Mouse (Mus musculus) lung, embryonic 14.5 days (tissue): Measurements from ENCODE around the gene Zbtb32. TPM values are rescaled to one million over a fixed set of nuclear protein-coding genes. Genes with fewer than 3 reads are reported as not detected.
A peak's percentile ranks its signal among the peaks of the same experiment; 100 is the strongest.

ENCODE experiments used
- ATAC-seq: fragments of 200-750 bp; cut with Nextera tagmentation; 2 replicates; pipeline ENCODE4 v1.8.0; 2017; ENCODE audit warnings: mild to moderate bottlenecking, moderate TSS enrichment, moderate library complexity; ENCODE audit not compliant: insufficient read depth
- DNase-seq: peaks from one replicate; pipeline ENCODE4 v3.0.0-alpha.2; 2015
- H3K27ac ChIP-seq: fragments of 300-500 bp; sonication (generic); 2 replicates; pipeline ENCODE4 v1.5.1; 2014; ENCODE audit warnings: low read depth, mild to moderate bottlenecking, moderate library complexity
- H3K27me3 ChIP-seq: fragments of 300-500 bp; sonication (generic); 2 replicates; pipeline ENCODE4 v1.6.1; 2014; ENCODE audit warnings: low read length, control low read depth; ENCODE audit not compliant: insufficient read depth
- H3K36me3 ChIP-seq: fragments of 300-500 bp; sonication (generic); 2 replicates; pipeline ENCODE4 v1.6.1; 2014; ENCODE audit warnings: control low read depth; ENCODE audit not compliant: insufficient read depth
- H3K4me1 ChIP-seq: fragments of 300-500 bp; sonication (generic); 2 replicates; pipeline ENCODE4 v1.6.1; 2014; ENCODE audit warnings: antibody characterized with exemption, control low read depth; ENCODE audit not compliant: insufficient read depth
- H3K4me2 ChIP-seq: fragments of 300-500 bp; sonication (generic); 2 replicates; pipeline ENCODE4 v1.6.1; 2014; ENCODE audit warnings: mild to moderate bottlenecking
- H3K4me3 ChIP-seq: fragments of 300-500 bp; sonication (generic); 2 replicates; pipeline ENCODE4 v1.5.1; 2014; ENCODE audit warnings: low read depth, low read length
- H3K9ac ChIP-seq: fragments of 300-500 bp; sonication (generic); 2 replicates; pipeline ENCODE4 v1.6.1; 2014
- H3K9me3 ChIP-seq: fragments of 300-500 bp; sonication (generic); 2 replicates; pipeline ENCODE4 v1.6.1; 2016; ENCODE audit warnings: low read depth, low read length, control low read depth
- CTCF ChIP-seq: IDR thresholded peaks from 2 replicates; pipeline ENCODE4 v1.5.1; 2016; ENCODE audit warnings: antibody characterized with exemption, low read depth
- WGBS: fragments of 180-500 bp; shearing (Covaris S2); extraction: QIAGEN DNeasy Blood & Tissue Kit; methylation state at CpG from one replicate; pipeline ENCODE4 v1.1.7; 2014; 5-methylcytosine and 5-hydroxymethylcytosine counted together
- polyA plus RNA-seq: library from polyadenylated mRNA; unstranded; fragments of >200 nt; fragmentation: Nextera tagmentation; extraction: Ambion mirVana; gene quantifications from 2 replicates; pipeline ENCODE4 v1.2.1, GENCODE M21; 2014

The Zbtb32 gene
- polyA plus RNA-seq, 1 experiment from 2014 or later, result 2.4 TPM

DNA sequence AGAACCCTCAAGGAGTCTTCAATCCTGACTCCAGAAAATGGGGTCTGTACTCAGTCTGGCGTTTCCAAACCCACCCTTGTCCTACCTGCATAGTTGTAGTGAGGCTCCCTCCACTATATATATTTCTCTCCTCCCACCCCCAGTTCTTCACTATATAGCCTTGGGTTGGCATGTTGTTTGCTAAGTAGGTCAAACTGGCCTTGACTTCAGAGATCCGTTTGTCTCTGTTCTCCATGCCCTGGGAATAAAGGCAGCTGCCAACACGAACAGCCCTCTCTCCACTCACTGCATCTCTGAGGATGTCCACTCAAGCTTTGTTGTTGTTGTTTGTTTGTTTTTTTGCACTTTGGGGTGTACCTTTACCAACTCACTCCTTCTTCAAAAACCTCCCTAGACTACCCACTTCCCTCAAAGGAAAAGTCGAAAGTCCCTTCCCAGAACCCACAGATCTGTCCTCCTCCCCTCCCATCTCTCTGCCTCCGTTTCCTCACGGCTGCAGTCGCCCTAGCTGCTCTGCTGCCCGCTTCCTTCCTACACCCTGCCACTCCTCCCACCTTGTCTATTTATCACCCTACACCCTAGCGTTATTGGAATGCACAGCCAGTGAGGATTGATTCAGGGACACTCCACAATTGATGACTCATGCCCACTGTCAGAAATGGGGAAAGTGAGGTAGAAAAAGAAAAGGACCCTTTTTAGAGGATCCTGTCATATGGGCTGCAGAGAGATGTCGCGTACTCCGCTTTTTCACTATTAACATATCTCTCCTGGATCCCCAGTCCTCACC, 39.9 kb downstream of the Zbtb32 start:
- DNase-seq (no peak), ATAC-seq (no peak)
- peaks cover 31% of the 10 kb centered on the region for H3K36me3 ChIP-seq
- peaks cover 5% of the 10 kb centered on the region; the same call in 1 of the 2 replicates for H3K4me1 ChIP-seq
- peak overlapping the region; percentile 95 for H3K4me2 ChIP-seq
- H3K9me3 ChIP-seq, result no peaks in the 10 kb centered on the region
- H3K9ac ChIP-seq, result peak overlapping the region; percentile 75
- peak overlapping the region; percentile 16; the same call in 1 of the 2 replicates for H3K27ac ChIP-seq
- TF ChIP-seq CTCF, result no peak
- no peaks in the 10 kb centered on the region for H3K27me3 ChIP-seq
- 15% methylated on average over 12 of the region's 12 CpGs for WGBS
- peak overlapping the region; percentile 64 for H3K4me3 ChIP-seq

DNA sequence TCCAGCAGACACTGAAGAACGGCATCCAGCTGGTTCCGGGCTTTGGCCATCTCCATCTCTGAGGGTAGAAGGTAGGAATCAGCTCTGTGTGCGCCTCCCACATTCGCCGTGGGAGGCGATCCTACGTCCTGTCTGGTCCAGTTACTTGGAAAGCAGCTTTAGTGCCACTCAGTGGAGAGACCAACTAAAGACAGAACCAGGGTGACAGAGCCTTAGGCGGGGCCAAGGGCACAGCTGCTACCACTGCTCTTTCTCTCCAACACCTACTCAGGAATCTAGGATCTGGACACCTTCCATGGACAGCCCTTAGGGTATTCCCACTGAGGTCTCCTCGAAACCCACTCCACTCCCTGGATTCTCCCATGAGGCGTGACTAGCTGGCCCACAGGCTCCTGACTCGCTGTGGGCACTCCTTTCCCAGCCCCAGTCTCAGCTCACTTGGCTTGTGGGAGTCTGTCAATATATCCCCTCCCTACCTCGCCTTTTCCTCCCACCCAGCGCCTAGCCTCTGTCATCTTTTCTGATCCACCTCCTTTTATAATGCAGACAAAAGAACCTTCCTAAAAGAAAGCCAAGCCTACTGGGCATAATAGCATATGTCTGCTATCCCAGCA, 40.7 kb downstream of the Zbtb32 start:
- 90% methylated on average over 13 of the region's 13 CpGs for WGBS
- no peak for TF ChIP-seq CTCF
- Histone ChIP-seq H3K36me3 (peaks cover 31% of the 10 kb centered on the region), H3K27me3 (no peaks in the 10 kb centered on the region), H3K9me3 (no peaks in the 10 kb centered on the region), H3K9ac (no peak overlapping the region; the same call in 1 of the 2 replicates), H3K27ac (no peak overlapping the region), H3K4me2 (peak overlapping the region; percentile 95), H3K4me3 (peak overlapping the region; percentile 64), H3K4me1 (peaks cover 12% of the 10 kb centered on the region; the same call in 1 of the 2 replicates)
- ATAC-seq (no peak), DNase-seq (no peak)

DNA sequence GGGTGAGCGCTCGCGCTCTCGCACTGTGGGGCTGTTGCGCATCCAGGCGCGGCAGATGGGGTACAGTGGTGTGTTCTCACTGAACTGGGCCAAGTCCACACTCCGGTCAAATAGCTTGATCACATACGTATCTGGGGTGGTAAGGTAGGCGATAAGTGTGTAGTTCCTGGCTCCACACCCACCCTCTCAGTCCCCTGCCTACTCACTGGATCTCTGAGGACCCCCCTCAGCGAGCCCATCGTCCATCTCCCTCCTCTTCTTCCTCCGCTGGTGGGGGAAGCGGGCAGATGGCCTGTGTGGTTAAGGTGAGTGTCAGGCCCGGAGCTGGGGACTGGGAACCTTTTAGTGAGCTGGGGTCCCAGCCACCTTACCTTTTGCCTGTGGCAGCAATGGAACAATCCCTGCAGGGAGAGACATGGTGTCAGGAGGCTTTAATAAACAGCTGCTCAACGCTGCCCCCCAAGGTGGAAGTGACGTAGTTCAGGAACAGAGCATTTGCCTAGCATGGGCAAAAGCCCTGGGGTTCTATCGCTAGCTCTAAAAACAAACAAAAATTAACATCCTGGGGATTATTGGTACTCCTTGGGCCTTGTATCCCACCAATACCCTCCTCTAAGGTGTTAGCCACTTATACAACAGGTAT, 41.7 kb downstream of the Zbtb32 start:
- Histone ChIP-seq H3K27ac (no peak overlapping the region), H3K9me3 (no peaks in the 10 kb centered on the region), H3K4me3 (no peak overlapping the region), H3K4me1 (peaks cover 12% of the 10 kb centered on the region; the same call in 1 of the 2 replicates), H3K4me2 (no peak overlapping the region), H3K36me3 (peaks cover 31% of the 10 kb centered on the region), H3K9ac (no peak overlapping the region), H3K27me3 (no peaks in the 10 kb centered on the region)
- no peak for TF ChIP-seq CTCF
- DNase-seq (peak; percentile 14), ATAC-seq (no peak)
- 92% methylated on average over 18 of the region's 18 CpGs for WGBS

DNA sequence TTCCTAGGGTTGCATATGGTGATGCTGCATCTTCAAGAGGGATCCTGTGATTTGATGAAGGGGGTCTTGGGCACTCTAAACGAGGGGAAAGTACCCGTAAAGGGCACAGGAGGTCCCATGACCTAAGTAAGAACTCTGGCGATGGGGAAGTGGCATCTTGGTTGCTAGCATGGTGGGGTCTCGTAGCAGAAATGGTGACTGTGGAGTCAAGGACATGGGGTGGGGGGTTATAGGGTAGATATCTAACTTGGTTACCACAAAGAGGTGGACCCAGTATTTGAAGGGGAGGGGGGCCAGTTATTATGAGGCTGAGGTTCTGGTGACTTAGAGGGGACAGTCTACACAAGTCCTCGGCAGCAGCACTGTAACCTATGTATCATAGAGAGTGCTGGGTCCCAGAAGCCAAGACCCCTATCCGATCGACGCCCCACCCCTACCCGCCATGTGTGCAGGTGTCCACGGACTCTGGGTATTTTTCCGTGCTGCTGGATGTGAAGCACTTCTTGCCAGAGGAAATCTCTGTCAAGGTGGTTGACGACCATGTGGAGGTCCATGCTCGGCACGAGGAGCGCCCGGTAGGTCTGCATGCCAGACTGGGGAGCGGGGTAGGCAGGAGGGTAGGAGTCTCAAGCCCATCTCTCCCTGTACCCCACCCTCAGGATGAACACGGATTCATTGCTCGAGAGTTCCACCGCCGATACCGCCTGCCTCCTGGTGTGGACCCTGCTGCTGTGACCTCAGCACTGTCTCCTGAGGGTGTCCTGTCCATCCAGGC, 44.7 kb downstream of the Zbtb32 start:
- peaks cover 12% of the 10 kb centered on the region for H3K4me1 ChIP-seq
- H3K9me3 ChIP-seq, result no peaks in the 10 kb centered on the region
- no peak overlapping the region for H3K27ac ChIP-seq
- ATAC-seq, result no peak
- peaks cover 37% of the 10 kb centered on the region for H3K36me3 ChIP-seq
- peak; percentile 14 for DNase-seq
- no peak for TF ChIP-seq CTCF
- no peaks in the 10 kb centered on the region for H3K27me3 ChIP-seq
- WGBS, result 79% methylated on average over 22 of the region's 22 CpGs
- peak overlapping the region; percentile 62 for H3K9ac ChIP-seq
- peak overlapping the region; percentile 62 for H3K4me3 ChIP-seq
- peak overlapping the region; percentile 96 for H3K4me2 ChIP-seq

DNA sequence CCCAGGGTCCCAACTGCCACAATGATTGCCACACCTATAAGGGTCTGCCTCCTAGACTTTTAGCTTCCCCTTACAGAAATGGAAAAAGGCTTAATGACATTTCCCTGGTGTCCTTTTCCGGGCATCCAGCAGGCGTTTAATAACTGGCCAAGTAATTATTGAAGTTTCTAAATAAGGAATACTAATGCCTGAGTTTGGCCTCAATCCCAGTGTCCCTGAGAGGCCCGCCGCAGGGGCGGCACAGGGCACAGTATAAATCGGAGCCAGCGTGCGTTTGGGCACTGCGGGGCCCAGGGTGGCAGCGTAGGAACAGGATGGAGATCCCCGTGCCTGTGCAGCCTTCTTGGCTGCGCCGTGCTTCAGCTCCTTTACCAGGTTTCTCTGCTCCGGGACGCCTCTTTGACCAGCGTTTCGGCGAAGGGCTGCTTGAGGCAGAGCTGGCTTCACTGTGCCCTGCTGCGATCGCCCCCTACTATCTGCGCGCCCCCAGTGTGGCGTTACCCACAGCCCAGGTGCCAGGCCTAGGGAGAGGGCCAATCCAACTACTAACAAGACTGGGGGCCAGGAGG, 45.6 kb downstream of the Zbtb32 start:
- Histone ChIP-seq H3K4me2 (peak overlapping the region; percentile 96), H3K27ac (peak overlapping the region; percentile 98), H3K9ac (peak overlapping the region; percentile 62), H3K4me3 (peak overlapping the region; percentile 62), H3K27me3 (no peaks in the 10 kb centered on the region), H3K4me1 (peaks cover 8% of the 10 kb centered on the region), H3K9me3 (no peaks in the 10 kb centered on the region), H3K36me3 (peaks cover 44% of the 10 kb centered on the region)
- TF ChIP-seq CTCF, result no peak; the same call in 1 of the 2 replicates
- DNase-seq (peak; percentile 77), ATAC-seq (0 out of 2 replicates have a peak, but pooled peaks have one; percentile 25)
- 2% methylated on average over 23 of the region's 23 CpGs for WGBS
